Mouse (Mus musculus): ENCODE results near the gene Csrp1. TPM values are rescaled to one million over a fixed set of nuclear protein-coding genes. Genes with fewer than 3 reads are reported as not detected.

Gene Csrp1
- total and polyA plus RNA-seq, 3 experiments = 44.4 to 73.0 TPM; not detected in 1

- Histone ChIP-seq H3K27me3 (ENCODE audit: control insufficient read depth in 1 of 2, insufficient read depth in 2 of 2, low read length in 2 of 2) (no peaks in the 10 kb centered on the region), H3K4me3 (ENCODE audit: control insufficient read depth in 1 of 2, insufficient read depth in 1 of 2, low read depth in 2 of 2, low read length in 2 of 2) (no peak overlapping the region), H3K79me2 (ENCODE audit: control insufficient read depth, insufficient read depth, low read length, poor library complexity) (no peaks in the 10 kb centered on the region), H3K36me3 (ENCODE audit: control insufficient read depth in 1 of 2, insufficient read depth in 2 of 2, low read length in 2 of 2) (peaks cover 0 to 3% of the 10 kb centered on the region in 2 experiments; a peak in 1 of 4 replicates), H3K4me1 (ENCODE audit: control insufficient read depth in 1 of 2, insufficient read depth in 2 of 2, low read length in 2 of 2) (peaks cover 2% of the 10 kb centered on the region in 2 experiments; a peak in 1 of 4 replicates), H3K9ac (ENCODE audit: control insufficient read depth, low read depth, low read length, poor library complexity, severe bottlenecking) (no peak overlapping the region), H3K9me3 (replicated peaks; ENCODE audit: insufficient read depth, low read length) (no peaks in the 10 kb centered on the region), H3K27ac (ENCODE audit: control insufficient read depth, low read depth, low read length) (no peak overlapping the region)
- DNase-seq (ENCODE audit: low read depth, low spot score) = no peak
- TF ChIP-seq RCOR1 (IDR thresholded peaks at IDR 0.05; ENCODE audit: low read depth, low read length) = no peak
- no peak for TF ChIP-seq HCFC1 (IDR thresholded peaks at IDR 0.05; ENCODE audit: low read depth, low read length)
- TF ChIP-seq NRF1 (IDR thresholded peaks at IDR 0.05; ENCODE audit: insufficient read depth, low read depth, low read length, poor library complexity, severe bottlenecking) = no peak
- TF ChIP-seq ELF1 (IDR thresholded peaks at IDR 0.05; ENCODE audit: low read depth, low read length) = no peak
- TF ChIP-seq RAD21 (IDR thresholded peaks at IDR 0.05; ENCODE audit: low read depth, low read length) = no peak
- no peak for TF ChIP-seq MAZ (IDR thresholded peaks at IDR 0.05; ENCODE audit: low read depth, low read length)
Observed at GRCm38 (mm10) chr1:135757287-135757686, 37.4 kb downstream of the Csrp1 start.

GRCm38 (mm10) chr1:135759685-135760084 lies 39.8 kb downstream of the Csrp1 start:
- DNase-seq (ENCODE audit: low read depth, low spot score) = no peak
- peaks cover 0 to 6% of the 10 kb centered on the region in 2 experiments; a peak in 2 of 4 replicates for H3K36me3 ChIP-seq (ENCODE audit: control insufficient read depth in 1 of 2, insufficient read depth in 2 of 2, low read length in 2 of 2)
- no peaks in the 10 kb centered on the region for H3K9me3 ChIP-seq (replicated peaks; ENCODE audit: insufficient read depth, low read length)
- no peak overlapping the region for H3K4me3 ChIP-seq (ENCODE audit: control insufficient read depth in 1 of 2, insufficient read depth in 1 of 2, low read depth in 2 of 2, low read length in 2 of 2)
- H3K9ac ChIP-seq (ENCODE audit: control insufficient read depth, low read depth, low read length, poor library complexity, severe bottlenecking) = no peak overlapping the region
- TF ChIP-seq ETS1 (IDR thresholded peaks at IDR 0.05; ENCODE audit: low read depth, low read length) = no peak
- H3K4me1 ChIP-seq (ENCODE audit: control insufficient read depth in 1 of 2, insufficient read depth in 2 of 2, low read length in 2 of 2) = peaks cover 2 to 10% of the 10 kb centered on the region in 2 experiments; a peak in 1 of 4 replicates
- H3K27ac ChIP-seq (ENCODE audit: control insufficient read depth, low read depth, low read length) = no peak overlapping the region
- H3K79me2 ChIP-seq (ENCODE audit: control insufficient read depth, insufficient read depth, low read length, poor library complexity) = no peaks in the 10 kb centered on the region
- no peaks in the 10 kb centered on the region for H3K27me3 ChIP-seq (ENCODE audit: control insufficient read depth in 1 of 2, insufficient read depth in 2 of 2, low read length in 2 of 2)

GRCm38 (mm10) chr1:135760216-135760615 lies 40.4 kb downstream of the Csrp1 start:
- Histone ChIP-seq H3K4me1 (ENCODE audit: control insufficient read depth in 1 of 2, insufficient read depth in 2 of 2, low read length in 2 of 2) (peaks cover 2 to 10% of the 10 kb centered on the region in 2 experiments; a peak in 1 of 4 replicates), H3K79me2 (ENCODE audit: control insufficient read depth, insufficient read depth, low read length, poor library complexity) (no peaks in the 10 kb centered on the region), H3K27me3 (ENCODE audit: control insufficient read depth in 1 of 2, insufficient read depth in 2 of 2, low read length in 2 of 2) (no peaks in the 10 kb centered on the region), H3K4me3 (ENCODE audit: control insufficient read depth in 1 of 2, insufficient read depth in 1 of 2, low read depth in 2 of 2, low read length in 2 of 2) (no peak overlapping the region), H3K27ac (ENCODE audit: control insufficient read depth, low read depth, low read length) (no peak overlapping the region), H3K36me3 (ENCODE audit: control insufficient read depth in 1 of 2, insufficient read depth in 2 of 2, low read length in 2 of 2) (peaks cover 0 to 6% of the 10 kb centered on the region in 2 experiments; a peak in 2 of 4 replicates), H3K9ac (ENCODE audit: control insufficient read depth, low read depth, low read length, poor library complexity, severe bottlenecking) (no peak overlapping the region), H3K9me3 (replicated peaks; ENCODE audit: insufficient read depth, low read length) (no peaks in the 10 kb centered on the region)
- TF ChIP-seq ZKSCAN1 (IDR thresholded peaks at IDR 0.05; ENCODE audit: low read depth, low read length) (no peak), MYB (IDR thresholded peaks at IDR 0.05; ENCODE audit: low read depth, low read length) (no peak), TBP (IDR thresholded peaks at IDR 0.05; ENCODE audit: low read depth, low read length) (no peak), MYC (IDR thresholded peaks at IDR 0.05; ENCODE audit: low read depth, low read length) (no peak), POLR2A (IDR thresholded peaks at IDR 0.05; ENCODE audit: control insufficient read depth in 1 of 2, insufficient read depth in 1 of 2, low read depth in 1 of 2, low read length in 2 of 2, poor library complexity in 1 of 2) (no peak), RCOR1 (IDR thresholded peaks at IDR 0.05; ENCODE audit: low read depth, low read length) (no peak), GABPA (IDR thresholded peaks at IDR 0.05; ENCODE audit: low read depth, low read length) (no peak), HCFC1 (IDR thresholded peaks at IDR 0.05; ENCODE audit: low read depth, low read length) (no peak), SMC3 (IDR thresholded peaks at IDR 0.05; ENCODE audit: low read depth, low read length) (no peak)
- no peak for DNase-seq (ENCODE audit: low read depth, low spot score)

All from MEL (cell line).